Mouse (Mus musculus) myocyte (in vitro differentiated cells): ENCODE data around the gene Thap4. TPM values are rescaled to one million over a fixed set of nuclear protein-coding genes. Genes with fewer than 3 reads are reported as not detected.

Experiments
- H3K27me3 ChIP-seq: one replicate; pipeline ENCODE4 v1.6.1; 2011; ENCODE audit not compliant: control insufficient read depth, insufficient read depth, insufficient read length
- H3K36me3 ChIP-seq: one replicate; pipeline ENCODE4 v1.6.1; 2011; ENCODE audit not compliant: control insufficient read depth, insufficient read depth
- H3K4me2 ChIP-seq: one replicate; pipeline ENCODE4 v1.6.1; 2011; ENCODE audit warnings: low read depth, control low read depth
- H3K4me3 ChIP-seq: one replicate; pipeline ENCODE4 v1.5.1; 2011; ENCODE audit warnings: mild to moderate bottlenecking, control low read depth, moderate library complexity
- H3K79me2 ChIP-seq: one replicate; pipeline ENCODE4 v1.6.1; 2011; ENCODE audit not compliant: control insufficient read depth, insufficient read depth
- H3ac ChIP-seq: one replicate; pipeline ENCODE4 v1.6.1; 2011; ENCODE audit not compliant: control insufficient read depth, insufficient read length
- CEBPB ChIP-seq: IDR thresholded peaks from 2 replicates; pipeline ENCODE4 v1.6.1; 2011; ENCODE audit warnings: mild to moderate bottlenecking, moderate library complexity; ENCODE audit not compliant: poor library complexity, insufficient read depth, severe bottlenecking
- E2F4 ChIP-seq: IDR thresholded peaks from one replicate; pipeline ENCODE4 v1.6.1; 2011; ENCODE audit warnings: mild to moderate bottlenecking, control low read depth, moderate library complexity; ENCODE audit not compliant: insufficient read depth
- MAX ChIP-seq: IDR thresholded peaks from one replicate; pipeline ENCODE4 v1.6.1; 2011; ENCODE audit warnings: low read depth, mild to moderate bottlenecking, control low read depth
- MYOD1 ChIP-seq, 3 experiments: IDR thresholded peaks; one replicate each; pipeline ENCODE4 v1.6.1; 2011; ENCODE audit warnings: control low read depth in 2 of 3, low read depth in 2 of 3, mild to moderate bottlenecking in 2 of 3, moderate library complexity in 1 of 3; ENCODE audit not compliant: insufficient read length in 2 of 3, control insufficient read depth in 1 of 3
- MYOG ChIP-seq, 3 experiments: IDR thresholded peaks; one replicate each; pipeline ENCODE4 v1.6.1; 2011; ENCODE audit warnings: control low read depth in 2 of 3, low read depth in 2 of 3, mild to moderate bottlenecking in 2 of 3; ENCODE audit not compliant: insufficient read length in 2 of 3, control insufficient read depth in 1 of 3, insufficient read depth in 1 of 3
- POLR2A ChIP-seq: IDR thresholded peaks from one replicate; pipeline ENCODE4 v1.6.1; 2011; ENCODE audit warnings: low read depth, mild to moderate bottlenecking, control low read depth, moderate library complexity; ENCODE audit not compliant: insufficient read length
- POLR2AphosphoS2 ChIP-seq: IDR thresholded peaks from one replicate; pipeline ENCODE4 v1.6.1; 2011; ENCODE audit warnings: low read depth, control low read depth; ENCODE audit not compliant: insufficient read length
- REST ChIP-seq: IDR thresholded peaks from one replicate; pipeline ENCODE4 v1.6.1; 2011; ENCODE audit warnings: mild to moderate bottlenecking, control low read depth, moderate library complexity; ENCODE audit not compliant: insufficient read depth, insufficient read length
- SRF ChIP-seq: IDR thresholded peaks from one replicate; pipeline ENCODE4 v1.6.1; 2011; ENCODE audit warnings: low read depth; ENCODE audit not compliant: control insufficient read depth, insufficient read length
- TCF12 ChIP-seq: IDR thresholded peaks from one replicate; pipeline ENCODE4 v1.6.1; 2011; ENCODE audit warnings: mild to moderate bottlenecking, control low read depth; ENCODE audit not compliant: poor library complexity, insufficient read depth, severe bottlenecking
- TCF3 ChIP-seq: IDR thresholded peaks from one replicate; pipeline ENCODE4 v1.6.1; 2011; ENCODE audit warnings: low read depth, control low read depth; ENCODE audit not compliant: insufficient read length
- USF1 ChIP-seq: IDR thresholded peaks from one replicate; pipeline ENCODE4 v1.6.1; 2011; ENCODE audit warnings: low read depth, mild to moderate bottlenecking, control low read depth, moderate library complexity
- polyA plus RNA-seq: library from polyadenylated mRNA; unstranded; fragments of >200 nt; fragmentation: generic; extraction: Trizol; gene quantifications from one replicate; pipeline ENCODE4 v1.2.1, GENCODE M21; 2012; ENCODE audit warnings: missing spikeins

Thap4 gene
- polyA plus RNA-seq, 1 experiment, result 52.9 TPM

- Histone ChIP-seq H3K36me3 (no peaks in the 10 kb centered on the region), H3K27me3 (no peaks in the 10 kb centered on the region), H3K4me2 (peak overlapping the region; percentile 77), H3ac (no peak overlapping the region), H3K4me3 (no peak overlapping the region), H3K79me2 (peaks cover 73% of the 10 kb centered on the region)
- no peak for TF ChIP-seq MAX
- no peak for TF ChIP-seq MYOG (IDR thresholded peaks at IDR 0.05; ENCODE audit: control insufficient read depth in 1 of 3, insufficient read depth in 1 of 3, insufficient read length in 2 of 3, low read depth in 2 of 3)
- no peak for TF ChIP-seq E2F4
- TF ChIP-seq CEBPB, result no peak
- TF ChIP-seq USF1, result no peak
- no peak for TF ChIP-seq SRF
- TF ChIP-seq TCF3, result no peak
- TF ChIP-seq POLR2AphosphoS2, result no peak
- no peak for TF ChIP-seq POLR2A
- no peak for TF ChIP-seq MYOD1 (IDR thresholded peaks at IDR 0.05; ENCODE audit: control insufficient read depth in 1 of 3, insufficient read length in 2 of 3, low read depth in 2 of 3)
- no peak for TF ChIP-seq REST
- TF ChIP-seq TCF12, result no peak
Observed at GRCm38 (mm10) chr1:93756154-93756553, 1.5 kb upstream of the Thap4 start.

GRCm38 (mm10) chr1:93755618-93756017 is 954 bp upstream of the Thap4 start:
- peaks cover 70% of the 10 kb centered on the region for H3K79me2 ChIP-seq
- peak overlapping the region; percentile 82 for H3ac ChIP-seq
- no peaks in the 10 kb centered on the region for H3K36me3 ChIP-seq
- TF ChIP-seq E2F4 (no peak), MYOG (IDR thresholded peaks at IDR 0.05; ENCODE audit: control insufficient read depth in 1 of 3, insufficient read depth in 1 of 3, insufficient read length in 2 of 3, low read depth in 2 of 3) (no peak), POLR2A (no peak), TCF3 (no peak), POLR2AphosphoS2 (no peak), USF1 (no peak), MAX (no peak), MYOD1 (IDR thresholded peaks at IDR 0.05; ENCODE audit: control insufficient read depth in 1 of 3, insufficient read length in 2 of 3, low read depth in 2 of 3) (no peak), CEBPB (no peak), SRF (no peak), TCF12 (no peak), REST (no peak)
- H3K4me2 ChIP-seq, result peak overlapping the region; percentile 77
- H3K4me3 ChIP-seq, result peak overlapping the region; percentile 45
- no peaks in the 10 kb centered on the region for H3K27me3 ChIP-seq

GRCm38 (mm10) chr1:93755291-93755610 is 587 bp upstream of the Thap4 start:
- peak overlapping the region; percentile 82 for H3ac ChIP-seq
- H3K4me3 ChIP-seq, result peak overlapping the region; percentile 45
- H3K27me3 ChIP-seq, result no peaks in the 10 kb centered on the region
- TF ChIP-seq E2F4 (no peak), MAX (no peak)
- H3K4me2 ChIP-seq, result peak overlapping the region; percentile 77
- no peaks in the 10 kb centered on the region for H3K36me3 ChIP-seq
- peaks cover 67% of the 10 kb centered on the region for H3K79me2 ChIP-seq

GRCm38 (mm10) chr1:93753911-93754572 is 622 bp downstream of the Thap4 start:
- Histone ChIP-seq H3K4me2 (peak overlapping the region; percentile 93), H3K36me3 (no peaks in the 10 kb centered on the region), H3K4me3 (peak overlapping the region; percentile 45), H3K79me2 (peaks cover 55% of the 10 kb centered on the region), H3ac (peak overlapping the region; percentile 82), H3K27me3 (no peaks in the 10 kb centered on the region)
- TF ChIP-seq REST (no peak), MYOG (IDR thresholded peaks at IDR 0.05; ENCODE audit: control insufficient read depth in 1 of 3, insufficient read depth in 1 of 3, insufficient read length in 2 of 3, low read depth in 2 of 3) (no peak), CEBPB (no peak), USF1 (no peak), POLR2A (peak; percentile 47), POLR2AphosphoS2 (no peak), SRF (no peak)

- TF ChIP-seq MAX (no peak), POLR2AphosphoS2 (no peak), SRF (no peak), E2F4 (no peak), TCF3 (no peak), TCF12 (no peak), REST (no peak), MYOD1 (IDR thresholded peaks at IDR 0.05; ENCODE audit: control insufficient read depth in 1 of 3, insufficient read length in 2 of 3, low read depth in 2 of 3) (no peak), USF1 (no peak), CEBPB (no peak), MYOG (IDR thresholded peaks at IDR 0.05; ENCODE audit: control insufficient read depth in 1 of 3, insufficient read depth in 1 of 3, insufficient read length in 2 of 3, low read depth in 2 of 3) (no peak), POLR2A (no peak)
- H3K4me3 ChIP-seq, result no peak within 1 kb of the TSS
- H3K36me3 ChIP-seq, result no peaks in the 10 kb centered on the region
- H3K27me3 ChIP-seq, result no peaks in the 10 kb centered on the region
- H3ac ChIP-seq, result no peak within 1 kb of the TSS
- H3K4me2 ChIP-seq, result no peak within 1 kb of the TSS
- peaks cover 27% of the 10 kb centered on the region for H3K79me2 ChIP-seq
Observed at GRCm38 (mm10) chr1:93751290-93751689, 3.4 kb downstream of the Thap4 start, which contains the start of gene Atg4b. TSS of gene Atg4b (plus strand) at chr1:93751500.
